Comparison of ENCODE assay signal across 16 mouse cellular contexts in the genomic region with DNA sequence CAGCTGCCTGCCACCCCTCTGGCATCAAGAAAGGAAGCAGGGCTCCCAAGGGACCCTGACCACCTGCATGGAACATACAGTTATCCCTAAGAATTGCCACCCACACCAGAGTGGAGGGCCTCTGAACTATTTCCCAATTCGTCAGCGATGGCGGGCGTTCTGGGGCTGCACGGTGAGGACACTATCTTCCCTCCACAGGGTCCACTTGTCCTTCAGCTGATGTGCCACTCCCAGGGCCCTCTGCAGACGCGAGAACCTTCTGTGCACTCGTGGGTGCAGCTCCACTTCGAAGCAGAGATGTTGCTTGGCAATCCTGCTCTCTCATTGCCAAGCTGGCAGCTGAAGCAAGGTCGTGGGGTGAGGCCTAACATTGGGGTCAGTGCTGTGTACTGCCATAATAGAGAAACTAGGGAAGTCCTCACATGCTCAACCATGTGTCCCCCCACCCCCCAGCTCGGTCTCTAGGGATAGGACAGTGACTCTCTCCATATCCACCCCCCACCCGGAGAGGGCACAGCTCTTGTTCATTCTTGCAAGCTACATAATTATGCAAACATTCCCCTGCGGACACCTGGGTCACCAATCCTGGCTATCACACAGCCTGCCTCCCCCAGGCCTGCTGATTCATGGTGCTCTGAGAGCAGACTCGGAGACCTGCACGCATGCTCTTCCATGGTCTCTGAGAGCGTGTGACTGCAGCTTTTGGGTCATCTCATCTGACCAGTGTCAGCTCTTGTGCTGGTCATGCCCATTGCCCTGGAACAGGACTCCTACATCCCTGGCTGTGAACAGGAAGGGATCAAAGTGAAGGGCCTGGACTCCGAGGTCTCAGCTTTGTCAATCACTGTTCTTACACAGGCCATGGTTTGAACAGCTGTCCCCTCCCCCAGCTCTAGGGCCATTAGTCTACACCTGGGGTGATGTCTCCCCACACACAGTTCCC. TPM values are rescaled to one million over a fixed set of nuclear protein-coding genes. Genes with fewer than 3 reads are reported as not detected.
A peak's percentile ranks its signal among the peaks of the same experiment; 100 is the strongest.
DNase-seq lines count a peak whose midpoint lies in the region; ATAC-seq and TF ChIP-seq lines count a peak whose summit lies in the region.
"Had no signal": no experiment of that assay in that cellular context is flagged by ENCODE, and none has a peak within 500 bp of the region (broad histone marks: within the 10 kb centered on the region; RNA-seq: fewer than 3 reads in every experiment).

No protein-coding gene starts in this region.

- TF ChIP-seq POLR2A in kidney, adult 2 months (IDR thresholded peaks at IDR 0.05; ENCODE audit: low read depth, low read length), result no peak

- H3K9ac ChIP-seq in kidney, postnatal 0 days (ENCODE audit: low read depth, low read length), result no peak overlapping the region
- H3K9ac ChIP-seq: limb, embryonic 12.5 days had no signal

- no peak overlapping the region for H3K4me2 ChIP-seq in kidney, postnatal 0 days (ENCODE audit: low read length)
- H3K4me2 ChIP-seq: limb, embryonic 12.5 days had no signal

- 54% methylated on average over 17 of the region's 17 CpGs for WGBS in kidney, postnatal 0 days
- WGBS in kidney, adult 2 months, result 60% methylated on average over 17 of the region's 17 CpGs

- 0 out of 2 replicates have a peak, but pooled peaks cover 3% of the 10 kb centered on the region for H3K4me1 ChIP-seq in kidney, postnatal 0 days (replicated peaks; ENCODE audit: insufficient read depth, low read length)
- H3K4me1 ChIP-seq in kidney, adult 2 months (ENCODE audit: control insufficient read depth, insufficient read depth, low read length), result no peaks in the 10 kb centered on the region
- H3K4me1 ChIP-seq: limb, embryonic 12.5 days had no signal

- no peak for TF ChIP-seq CTCF in gastrocnemius, adult 2 months (IDR thresholded peaks at IDR 0.05)
- no peak for TF ChIP-seq CTCF in kidney, postnatal 0 days (IDR thresholded peaks at IDR 0.05; ENCODE audit: low read depth)
- TF ChIP-seq CTCF in kidney, adult 2 months (conservative IDR thresholded peaks at IDR 0.05; ENCODE audit: insufficient read depth, insufficient read length, low read depth, low read length), result no peak

- peak; percentile 76 for ATAC-seq in kidney, postnatal 0 days (replicated peaks; ENCODE audit: low FRiP score, low read depth)
- ATAC-seq: forebrain, embryonic 14.5 days; hindbrain, embryonic 16.5 days; intestine, postnatal 0 days had no signal

- H3K9me3 ChIP-seq in kidney, postnatal 0 days (replicated peaks; ENCODE audit: low read length), result no peaks in the 10 kb centered on the region
- H3K9me3 ChIP-seq: limb, embryonic 12.5 days had no signal

- DNase-seq in adrenal gland, adult 2 months, result peak; percentile 34
- no peak for DNase-seq in adrenal gland, adult 18-20 months (ENCODE audit: low spot score in 2 of 2)
- DNase-seq in gastrocnemius, adult 2 months, result no peak
- no peak for DNase-seq in gastrocnemius, postnatal 10 days
- peak; percentile 84 for DNase-seq in kidney, postnatal 0 days (ENCODE audit: low spot score)
- no peak for DNase-seq in kidney, adult 2 months
- DNase-seq in Muller cell, postnatal 12 days (ENCODE audit: inconsistent ontology term), result peak; percentile 26
- no peak for DNase-seq in lung, postnatal 36 days
- DNase-seq: heart, postnatal 14 days; lung, postnatal 14 days; right cerebral cortex, adult 18-20 months had no signal

- H3K36me3 ChIP-seq in kidney, postnatal 0 days (ENCODE audit: insufficient read depth, low read length), result no peaks in the 10 kb centered on the region
- H3K36me3 ChIP-seq in kidney, adult 2 months (ENCODE audit: control insufficient read depth, insufficient read depth, low read length), result no peaks in the 10 kb centered on the region
- H3K36me3 ChIP-seq: limb, embryonic 12.5 days had no signal

- H3K27me3 ChIP-seq in kidney, postnatal 0 days (ENCODE audit: insufficient read depth, low read length), result no peaks in the 10 kb centered on the region
- H3K27me3 ChIP-seq in kidney, adult 2 months (replicated peaks; ENCODE audit: control insufficient read depth, insufficient read depth, low read length), result no peaks in the 10 kb centered on the region

- intact Hi-C loops in gastrocnemius, adult 2 months (cut with DNase I), result no loop called here

- H3K4me3 ChIP-seq in gastrocnemius, adult 2 months, result no peak overlapping the region
- H3K4me3 ChIP-seq in kidney, postnatal 0 days (replicated peaks; ENCODE audit: low read depth, low read length), result no peak overlapping the region
- no peak overlapping the region for H3K4me3 ChIP-seq in kidney, adult 2 months (ENCODE audit: insufficient read depth, low read depth, low read length)
- H3K4me3 ChIP-seq: erythroblast, embryonic 14.5 days; limb, embryonic 12.5 days had no signal

- H3K27ac ChIP-seq in gastrocnemius, adult 2 months, result peak overlapping the region; percentile 24; the same call in 1 of the 2 replicates
- no peak overlapping the region for H3K27ac ChIP-seq in kidney, postnatal 0 days
- H3K27ac ChIP-seq in kidney, adult 2 months (ENCODE audit: insufficient read depth, low read depth, low read length), result no peak overlapping the region
- H3K27ac ChIP-seq: limb, embryonic 12.5 days had no signal

RNA-seq across cellular contexts. Expression of gene Camk2b, which starts 45.0 kb away (rescaled TPM):
- 10 to 100 TPM; 11.1 to 16.2 TPM for total RNA-seq in adrenal gland, adult 2 months (2021)
- 10.2 and 12.0 TPM in 2 replicates for polyA plus RNA-seq in adrenal gland, adult 2 months (2012; rRNA removed)
- total RNA-seq in adrenal gland, adult 18-20 months (2021), result 10 to 100 TPM; 11.5 to 16.9 TPM
- total RNA-seq in gastrocnemius, adult 2 months (2021), result 100 to 1,000 TPM; 108 to 128 TPM
- total RNA-seq in gastrocnemius, postnatal 10 days (2021), result 100 to 1,000 TPM; 188 to 190 TPM
- polyA plus RNA-seq in kidney, postnatal 0 days (2015; fragmentation: Nextera tagmentation; extraction: Ambion mirVana), result 3.3 and 3.5 TPM in 2 replicates
- polyA plus RNA-seq in kidney, adult 2 months (2012; rRNA removed), result 5.1 and 6.2 TPM in 2 replicates
- polyA plus RNA-seq: erythroblast, embryonic 14.5 days had no signal

Comparison
In these comparisons a context has a peak if more than half of its experiments do, and no peak if none do; other contexts are left out.
1. DNase-seq: peak in adrenal gland, adult 2 months (single experiment), kidney, postnatal 0 days (single experiment) and Muller cell, postnatal 12 days (single experiment); none in adrenal gland, adult 18-20 months (0 of 2), gastrocnemius, adult 2 months (single experiment), gastrocnemius, postnatal 10 days (single experiment), kidney, adult 2 months (single experiment) and lung, postnatal 36 days (single experiment).
2. RNA of gene Camk2b, which starts 45.0 kb away (total RNA-seq): 188 to 190 TPM in gastrocnemius, postnatal 10 days and 108 to 128 TPM in gastrocnemius, adult 2 months; 11.5 to 16.9 TPM in adrenal gland, adult 18-20 months and 11.1 to 16.2 TPM in adrenal gland, adult 2 months; every median in the first group is over 4 times any median in the second.